Comparison of ENCODE assay signal across 18 mouse cellular contexts in genomic region chr17:83015656-83016055, GRCm38 (mm10).
DNase-seq lines count a peak whose midpoint lies in the region.
"Had no signal": no experiment of that assay in that cellular context is flagged by ENCODE, and none has a peak within 500 bp of the region (broad histone marks: within the 10 kb centered on the region; RNA-seq: fewer than 3 reads in every experiment).

No protein-coding gene starts in this region.

- peak; percentile 43 for DNase-seq in kidney, adult 11 months
- DNase-seq in kidney, postnatal 10 days, result no peak
- peak; percentile 41 to 48 for DNase-seq in kidney, adult 8-10 months
- no peak for DNase-seq in kidney, postnatal 4 days
- DNase-seq in lung, postnatal 36 days, result peak; percentile 39
- DNase-seq in lung, postnatal 4 days, result no peak
- DNase-seq in adrenal gland, adult 8-10 months, result no peak
- no peak for DNase-seq in left cerebral cortex, adult 11 months (ENCODE audit: low spot score)
- DNase-seq: adrenal gland, postnatal 14 days; cerebellum, adult 11 months; cerebellum, adult 2 months; cerebellum, adult 9-11 months; cerebellum, postnatal 25 days; embryo, embryonic 11 days; gastrocnemius, postnatal 25 days; heart, adult 18-20 months; heart, postnatal 10 days; heart, postnatal 36 days had no signal

Comparison
In these comparisons a context has a peak if more than half of its experiments do, and no peak if none do; other contexts are left out.
1. DNase-seq: peak in kidney, adult 11 months (single experiment), kidney, adult 8-10 months (2 of 2) and lung, postnatal 36 days (single experiment); none in kidney, postnatal 10 days (single experiment), kidney, postnatal 4 days (0 of 2), lung, postnatal 4 days (0 of 2), adrenal gland, adult 8-10 months (single experiment) and left cerebral cortex, adult 11 months (single experiment).